Mouse (Mus musculus): ENCODE measurements around the gene Eno2.
A peak's percentile ranks its signal among the peaks of the same experiment; 100 is the strongest.

The Eno2 gene

GRCm38 (mm10) chr6:124765951-124766350 is 3.5 kb downstream of the Eno2 start:
- DNase-seq (ENCODE audit: low spot score in 2 of 2): no peak

GRCm38 (mm10) chr6:124759259-124759658 is 10.2 kb downstream of the Eno2 start:
- DNase-seq (ENCODE audit: low spot score in 2 of 2): peak; percentile 73 to 89

- DNase-seq (ENCODE audit: low spot score in 2 of 2): no peak
Observed at GRCm38 (mm10) chr6:124758849-124759232, 10.6 kb downstream of the Eno2 start.

GRCm38 (mm10) chr6:124757909-124758848 is 11.3 kb downstream of the Eno2 start:
- no peak for DNase-seq (ENCODE audit: low spot score in 2 of 2)

- DNase-seq (ENCODE audit: low spot score in 2 of 2): no peak
Observed at GRCm38 (mm10) chr6:124757351-124757880, 12.1 kb downstream of the Eno2 start.

GRCm38 (mm10) chr6:124756652-124757350 is 12.7 kb downstream of the Eno2 start:
- DNase-seq (ENCODE audit: low spot score in 2 of 2): peak; percentile 39 to 56

GRCm38 (mm10) chr6:124755831-124756595 is 13.5 kb downstream of the Eno2 start, which contains the start of the genes Gm45234 and Atn1:
TSS of gene Gm45234 (minus strand) at chr6:124756021.
TSS of gene Atn1 (minus strand) at chr6:124756524.
- peak; percentile 38 to 46 for DNase-seq (ENCODE audit: low spot score in 2 of 2)

- no peak for DNase-seq (ENCODE audit: low spot score in 2 of 2)
Observed at GRCm38 (mm10) chr6:124755306-124755705, 14.2 kb downstream of the Eno2 start.

- no peak for DNase-seq (ENCODE audit: low spot score in 2 of 2)
Observed at GRCm38 (mm10) chr6:124753861-124754260, 15.6 kb downstream of the Eno2 start.

GRCm38 (mm10) chr6:124750405-124750804 is 19.1 kb downstream of the Eno2 start:
- DNase-seq (ENCODE audit: low spot score in 2 of 2): no peak

- peak in 1 of 2 experiments; percentile 35 for DNase-seq (ENCODE audit: low spot score in 2 of 2)
Observed at GRCm38 (mm10) chr6:124746654-124747632, 22.5 kb downstream of the Eno2 start.

- no peak for DNase-seq (ENCODE audit: low spot score in 2 of 2)
Observed at GRCm38 (mm10) chr6:124746296-124746605, 23.2 kb downstream of the Eno2 start.

GRCm38 (mm10) chr6:124745490-124746295 is 23.8 kb downstream of the Eno2 start:
- peak; percentile 90 to 94 for DNase-seq (ENCODE audit: low spot score in 2 of 2)

- DNase-seq (ENCODE audit: low spot score in 2 of 2): no peak
Observed at GRCm38 (mm10) chr6:124744755-124745321, 24.6 kb downstream of the Eno2 start.

- DNase-seq (ENCODE audit: low spot score in 2 of 2): peak in 1 of 2 experiments; percentile 15
Observed at GRCm38 (mm10) chr6:124743647-124744046, 25.8 kb downstream of the Eno2 start.

- DNase-seq (ENCODE audit: low spot score in 2 of 2): peak in 1 of 2 experiments; percentile 23
Observed at GRCm38 (mm10) chr6:124742839-124743514, 26.5 kb downstream of the Eno2 start.

- DNase-seq (ENCODE audit: low spot score in 2 of 2): no peak
Observed at GRCm38 (mm10) chr6:124741842-124742241, 27.6 kb downstream of the Eno2 start.

GRCm38 (mm10) chr6:124740888-124741761 is 28.3 kb downstream of the Eno2 start, which contains the start of gene Grcc10:
TSS of gene Grcc10 (minus strand) at chr6:124741374.
- DNase-seq (ENCODE audit: low spot score in 2 of 2): peak; percentile 83 to 87

Measured in spleen, postnatal 10 days (tissue).